Mouse (Mus musculus) left cerebral cortex, adult 9 months (tissue): ENCODE results near the gene Chst4.

Source experiments
- DNase-seq, 2 experiments: peaks; one replicate each; pipeline ENCODE4 v3.0.0; 2022; ENCODE audit warnings: low spot score in 2 of 2

Chst4 gene

GRCm38 (mm10) chr8:110008228-110008994, 31.1 kb downstream of the Chst4 start:
- no peak for DNase-seq

GRCm38 (mm10) chr8:110006312-110007023, 33.1 kb downstream of the Chst4 start:
- peak in 1 of 2 experiments; percentile 41 for DNase-seq

DNA sequence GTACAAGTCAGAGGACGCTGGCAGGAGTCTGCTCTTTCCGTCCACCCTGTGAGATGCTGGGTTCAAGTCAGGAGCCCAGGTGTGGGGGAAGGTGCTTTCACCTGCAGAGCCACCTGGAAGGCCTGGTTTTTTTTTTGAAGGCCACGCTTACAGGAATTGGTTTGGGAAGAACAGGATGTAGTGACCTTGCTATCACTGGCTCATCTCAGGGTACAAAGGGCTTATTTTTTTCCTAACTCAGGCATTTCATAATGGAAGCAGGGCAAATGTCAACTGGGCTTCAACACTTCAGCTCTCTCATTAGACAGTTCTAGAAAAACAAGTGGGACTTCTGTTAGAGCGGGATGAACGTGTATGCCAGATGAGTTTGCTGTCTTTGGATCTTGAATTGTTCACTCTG, 35.2 kb downstream of the Chst4 start:
- no peak for DNase-seq

- DNase-seq, result no peak
These were observed 36.6 kb downstream of the Chst4 start for GRCm38 (mm10) chr8:110002953-110003352.

DNA sequence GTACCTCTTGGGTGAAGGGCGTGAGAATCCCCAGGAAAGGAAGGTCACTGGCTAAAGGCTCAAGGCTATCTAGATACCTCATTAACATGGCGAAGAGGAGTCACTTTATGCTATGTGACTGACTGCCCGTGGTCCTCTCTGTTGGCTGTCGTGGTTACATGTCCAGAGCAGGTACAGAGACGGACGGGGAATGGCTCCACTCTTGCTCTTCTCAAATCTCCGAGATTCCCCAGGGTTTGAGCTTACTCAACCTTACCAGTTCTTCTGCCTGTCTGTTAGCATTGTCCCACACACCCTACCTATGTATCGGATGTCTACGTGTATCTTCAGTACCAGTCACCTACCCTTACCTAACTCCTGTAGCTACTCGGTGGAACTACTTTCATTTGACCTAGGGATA, 39.6 kb downstream of the Chst4 start:
- no peak for DNase-seq

GRCm38 (mm10) chr8:109998066-109998465, 41.5 kb downstream of the Chst4 start:
- DNase-seq, result no peak

DNA sequence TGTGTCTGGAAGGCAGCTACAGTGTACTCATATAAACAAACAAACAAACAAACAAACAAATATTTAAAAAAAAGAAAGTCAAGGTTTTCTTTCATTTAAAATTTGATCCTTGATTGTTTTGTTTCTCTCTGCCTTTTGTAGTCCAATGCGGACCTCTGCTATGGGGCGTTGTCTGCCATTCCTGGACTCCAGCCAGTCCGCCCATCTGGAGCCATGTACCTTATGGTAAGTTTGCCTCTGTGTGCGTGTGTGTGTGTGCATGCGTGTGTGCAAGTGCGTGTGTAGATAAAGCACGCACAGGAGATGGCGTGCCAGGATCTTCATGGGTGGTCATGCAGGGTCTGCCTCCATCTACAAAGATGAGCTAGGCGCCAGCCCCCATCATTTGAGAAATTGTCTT, 42.2 kb downstream of the Chst4 start:
- no peak for DNase-seq

GRCm38 (mm10) chr8:109992951-109993350, 46.6 kb downstream of the Chst4 start:
- no peak for DNase-seq

DNA sequence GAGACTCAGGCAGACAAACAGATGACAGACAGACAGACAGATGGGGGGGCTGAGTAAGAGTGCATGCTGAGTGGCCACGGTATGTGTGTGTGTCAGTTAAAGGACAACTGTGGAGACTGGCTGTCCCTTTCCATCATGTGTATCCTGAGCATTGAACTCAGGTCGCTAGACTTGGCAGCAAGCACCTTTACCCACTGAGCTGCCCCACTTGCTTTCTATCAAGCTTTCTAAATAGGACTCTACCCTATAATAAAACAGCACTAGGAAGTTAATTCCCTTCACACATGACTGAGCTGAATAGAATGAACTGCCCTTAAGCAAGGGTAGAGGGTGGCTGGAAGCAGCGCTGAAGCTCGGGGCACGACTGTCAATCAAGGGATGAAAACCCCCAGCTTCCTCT, 47.4 kb downstream of the Chst4 start:
- DNase-seq, result no peak

DNA sequence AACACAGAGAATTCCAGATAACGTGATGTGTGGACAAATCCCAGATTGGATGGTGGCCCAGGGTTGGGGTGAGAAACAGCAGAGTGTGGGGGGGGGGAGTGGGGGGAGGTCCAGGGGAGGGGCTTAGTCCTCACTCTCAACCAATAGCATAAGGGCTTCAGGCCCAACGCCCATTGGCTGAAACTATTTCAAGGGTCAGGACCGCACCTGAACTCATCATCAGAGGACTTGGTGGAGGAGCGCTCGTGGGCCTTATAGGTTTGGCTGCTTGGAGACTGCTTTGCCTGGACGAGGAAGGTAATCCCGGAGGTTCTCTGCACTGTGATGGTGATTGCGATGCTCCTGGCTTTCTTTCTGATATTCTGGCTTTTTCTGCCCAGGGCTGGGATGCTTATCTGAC, 49.3 kb downstream of the Chst4 start, which contains the start of gene Tat:
Gene Tat (plus strand): TSS at position 214 of the 400 bp plus-strand sequence.
- DNase-seq, result no peak

- no peak for DNase-seq
These were observed 50.4 kb downstream of the Chst4 start for GRCm38 (mm10) chr8:109989151-109989550.

GRCm38 (mm10) chr8:109987776-109988175, 51.8 kb downstream of the Chst4 start:
- DNase-seq, result no peak

GRCm38 (mm10) chr8:109986384-109986783, 53.2 kb downstream of the Chst4 start:
- DNase-seq, result no peak

DNA sequence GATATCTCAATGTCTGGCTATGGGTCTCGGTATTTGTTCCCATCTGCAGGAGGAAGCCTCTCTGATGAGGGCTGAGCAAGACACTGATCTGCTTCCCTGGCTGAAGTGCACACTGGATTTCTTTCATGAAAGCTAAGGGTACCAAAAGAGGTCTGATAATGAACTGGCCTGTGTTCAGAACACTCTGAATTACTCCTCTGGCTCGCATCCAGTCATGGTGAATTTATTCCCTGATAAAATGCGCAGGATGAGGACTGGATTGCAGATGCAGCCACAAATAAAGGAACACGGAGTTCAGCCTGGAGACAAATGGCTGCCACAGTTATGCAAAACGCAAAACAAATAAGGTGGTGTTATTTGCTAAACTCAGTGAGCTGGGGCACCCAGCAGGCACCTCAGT, 55.6 kb downstream of the Chst4 start:
- no peak for DNase-seq

DNA sequence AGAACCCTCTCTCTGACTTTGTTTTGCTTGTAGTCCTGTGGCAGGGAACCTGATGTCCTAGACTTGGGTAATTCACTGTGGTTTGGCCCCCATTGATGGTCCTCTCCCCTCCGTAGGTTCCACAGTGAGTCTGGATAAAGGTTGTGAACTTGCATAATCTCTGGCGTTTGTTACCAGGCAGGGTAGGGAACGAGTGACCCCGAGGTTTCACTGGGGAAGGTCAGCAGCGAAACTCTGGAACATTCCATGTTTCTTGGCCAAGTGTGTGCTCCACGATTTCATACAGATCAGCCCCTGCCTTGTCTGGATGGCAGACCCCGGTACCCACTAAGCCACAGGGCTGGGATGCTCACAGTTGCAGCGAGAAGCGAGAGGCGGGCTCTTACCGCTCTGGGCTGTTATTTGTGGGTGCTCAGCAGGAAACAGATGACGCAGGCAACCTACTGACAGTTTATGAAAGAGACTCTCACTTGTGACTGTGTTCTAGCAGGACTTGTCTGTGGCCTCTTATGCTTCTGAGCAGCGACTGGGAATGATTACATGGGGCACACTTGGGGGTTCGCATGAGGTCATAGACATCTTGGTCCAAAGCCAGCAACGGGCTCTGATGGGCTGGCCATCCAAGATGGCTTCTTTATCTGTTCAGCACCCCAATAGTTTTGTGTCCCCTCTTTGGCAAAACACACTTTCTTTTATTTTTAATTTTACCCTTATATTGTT, 57.0 kb downstream of the Chst4 start:
- DNase-seq, result no peak

- DNase-seq, result no peak
These were observed 60.2 kb downstream of the Chst4 start for GRCm38 (mm10) chr8:109979339-109979738.
